Mouse (Mus musculus) kidney, adult 9 months (tissue): ENCODE measurements around the gene Selp.
A peak's percentile ranks its signal among the peaks of the same experiment; 100 is the strongest.

ENCODE experiments used
- DNase-seq: peaks from one replicate; pipeline ENCODE4 v3.0.0; 2022

The Selp gene

GRCm38 (mm10) chr1:164184142-164184870 is 69.2 kb downstream of the Selp start:
- DNase-seq, result peak; percentile 67

DNA sequence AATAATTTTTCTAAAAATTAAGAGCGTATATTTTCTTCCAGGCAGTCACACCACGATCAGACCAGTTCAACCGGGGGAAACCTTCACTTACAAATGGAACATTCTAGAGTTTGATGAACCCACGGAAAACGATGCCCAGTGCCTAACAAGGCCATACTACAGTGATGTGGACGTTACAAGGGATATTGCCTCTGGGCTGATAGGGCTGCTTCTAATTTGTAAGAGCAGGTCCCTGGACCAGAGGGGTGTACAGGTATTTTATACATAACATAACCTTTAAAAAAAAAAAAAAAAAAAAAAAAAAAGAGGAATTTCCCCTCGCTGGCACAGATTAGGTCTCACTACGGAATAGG is 69.8 kb downstream of the Selp start:
- DNase-seq, result no peak

DNA sequence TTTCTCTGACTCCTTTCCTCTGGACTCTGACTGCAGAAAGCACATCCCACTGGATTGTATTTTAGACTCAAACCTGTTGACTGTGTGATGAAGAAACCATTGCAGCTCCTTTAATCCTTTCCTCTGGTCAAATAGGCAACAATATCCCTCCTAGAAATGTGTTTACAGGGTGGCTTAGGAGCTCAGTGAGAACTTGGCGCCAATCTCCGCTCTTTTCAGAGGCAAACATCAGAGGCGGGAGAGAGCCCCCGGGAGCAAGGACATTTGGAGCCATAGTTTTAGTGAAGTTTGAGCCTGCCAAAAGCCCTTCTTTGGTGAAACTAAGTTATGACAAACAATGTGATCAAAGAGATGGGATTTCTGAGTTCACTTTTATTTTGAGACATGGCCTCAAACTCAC is 70.3 kb downstream of the Selp start:
- DNase-seq, result no peak

DNA sequence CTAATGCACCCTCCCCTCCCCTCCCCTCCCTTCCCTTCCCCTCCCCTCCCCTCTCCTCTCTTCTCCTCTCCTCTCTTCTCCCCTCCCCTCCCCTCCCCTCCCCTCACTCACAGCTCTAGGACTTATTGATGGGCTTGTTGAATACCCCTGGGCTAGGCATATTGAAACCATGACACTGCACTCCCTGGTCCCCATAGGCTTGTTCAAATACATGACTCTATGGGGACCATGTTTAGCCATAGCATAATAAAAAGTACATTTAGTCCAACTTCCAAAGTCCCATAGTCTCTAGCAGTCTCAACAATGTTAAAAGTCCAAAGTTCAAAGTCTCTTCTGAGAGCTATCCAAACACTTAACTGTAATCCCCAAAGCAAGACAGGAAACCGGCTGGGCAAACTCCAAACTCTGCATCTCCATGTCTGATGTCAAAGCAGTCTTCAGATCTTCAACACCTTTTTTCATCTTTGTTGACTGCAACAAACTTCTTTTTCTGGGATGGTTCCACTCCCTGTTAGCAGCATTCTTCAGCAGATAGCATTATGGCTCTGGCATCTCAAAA is 72.0 kb downstream of the Selp start:
- DNase-seq, result peak; percentile 62

GRCm38 (mm10) chr1:164199551-164199950 is 84.5 kb downstream of the Selp start:
- no peak for DNase-seq
